Mouse (Mus musculus) heart, postnatal 0 days (tissue): ENCODE results near the gene Ulk4.

Source experiments
- CTCF ChIP-seq: IDR thresholded peaks from 2 replicates; pipeline ENCODE4 v1.5.1; 2016; ENCODE audit warnings: antibody characterized with exemption, control low read depth, low read depth
- EP300 ChIP-seq: IDR thresholded peaks from 2 replicates; pipeline ENCODE4 v1.6.1; 2016; ENCODE audit warnings: antibody characterized with exemption, low read depth

DNA sequence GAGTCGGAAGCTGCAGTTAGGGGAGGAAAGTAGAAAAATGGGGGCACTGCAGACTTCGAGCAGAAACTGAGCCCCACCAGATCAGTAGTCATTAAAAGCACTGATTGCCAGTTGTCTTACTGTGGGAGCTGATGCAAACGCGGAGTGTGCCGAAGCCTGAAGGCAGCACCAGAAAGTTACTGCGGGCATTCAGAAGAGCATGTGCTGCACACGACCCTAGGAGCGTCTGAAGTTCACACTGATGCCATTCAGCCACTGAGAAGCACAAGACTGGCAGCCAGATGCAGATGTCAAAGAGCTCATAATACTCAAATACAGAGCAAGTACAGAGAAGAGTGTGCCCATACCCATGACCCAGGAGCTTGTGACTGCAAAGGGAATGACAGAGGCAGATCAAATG is 216.7 kb downstream of the Ulk4 start:
- TF ChIP-seq CTCF, result no peak
- no peak for TF ChIP-seq EP300
